Mouse (Mus musculus) limb, embryonic 15.5 days (tissue): ENCODE results near the gene Matk. TPM values are rescaled to one million over a fixed set of nuclear protein-coding genes. Genes with fewer than 3 reads are reported as not detected.

Experiments used
- ATAC-seq: fragments of 200-750 bp; cut with Nextera tagmentation; 2 replicates; pipeline ENCODE4 v1.8.0; 2017; ENCODE audit warnings: low read depth, moderate TSS enrichment; ENCODE audit not compliant: insufficient number of reproducible peaks, low FRiP score, low TSS enrichment
- H3K27ac ChIP-seq: fragments of 300-500 bp; sonication (generic); 2 replicates; pipeline ENCODE4 v1.5.1; 2015; ENCODE audit warnings: moderate library complexity, mild to moderate bottlenecking, inconsistent platforms
- H3K27me3 ChIP-seq: fragments of 300-500 bp; sonication (generic); 2 replicates; pipeline ENCODE4 v1.6.1; 2015; ENCODE audit warnings: inconsistent platforms
- H3K36me3 ChIP-seq: fragments of 300-500 bp; sonication (generic); 2 replicates; pipeline ENCODE4 v1.6.1; 2015; ENCODE audit warnings: inconsistent platforms
- H3K4me1 ChIP-seq: fragments of 300-500 bp; sonication (generic); 2 replicates; pipeline ENCODE4 v1.6.1; 2015; ENCODE audit warnings: inconsistent platforms
- H3K4me2 ChIP-seq: fragments of 300-500 bp; sonication (generic); 2 replicates; pipeline ENCODE4 v1.6.1; 2015; ENCODE audit warnings: mild to moderate bottlenecking, inconsistent platforms
- H3K4me3 ChIP-seq: fragments of 300-500 bp; sonication (generic); 2 replicates; pipeline ENCODE4 v1.5.1; 2015; ENCODE audit warnings: mild to moderate bottlenecking, inconsistent platforms
- H3K9ac ChIP-seq: fragments of 300-500 bp; sonication (generic); 2 replicates; pipeline ENCODE4 v1.6.1; 2015; ENCODE audit warnings: inconsistent platforms
- H3K9me3 ChIP-seq: fragments of 300-500 bp; sonication (generic); 2 replicates; pipeline ENCODE4 v1.6.1; 2016; ENCODE audit warnings: inconsistent platforms
- WGBS: fragments of 180-500 bp; shearing (Covaris S2); methylation state at CpG from one replicate; pipeline ENCODE4 v1.1.7; 2015; 5-methylcytosine and 5-hydroxymethylcytosine counted together
- polyA plus RNA-seq: library from polyadenylated mRNA; unstranded; fragments of >200 nt; fragmentation: Nextera tagmentation; extraction: Ambion mirVana; gene quantifications from 2 replicates; pipeline ENCODE4 v1.2.1, GENCODE M21; 2015

The Matk gene
- polyA plus RNA-seq, 1 experiment from 2014 or later: 6.0 TPM

GRCm38 (mm10) chr10:81268643-81269412 is 16.1 kb downstream of the Matk start:
- Histone ChIP-seq H3K4me1 (peaks cover 29% of the 10 kb centered on the region), H3K9me3 (no peaks in the 10 kb centered on the region), H3K27me3 (no peaks in the 10 kb centered on the region), H3K4me3 (peak overlapping the region; percentile 74), H3K9ac (peak overlapping the region; percentile 85), H3K4me2 (peak overlapping the region; percentile 87), H3K36me3 (peaks cover 59% of the 10 kb centered on the region), H3K27ac (0 out of 2 replicates have a peak overlapping the region, but pooled peaks have one; percentile 43)
- 82% methylated on average over 16 of the region's 16 CpGs for WGBS
- ATAC-seq: no peak

GRCm38 (mm10) chr10:81272356-81272755 is 19.6 kb downstream of the Matk start:
- WGBS: 91% methylated on average over 21 of the region's 21 CpGs
- Histone ChIP-seq H3K4me3 (no peak overlapping the region), H3K4me2 (no peak overlapping the region), H3K9me3 (no peaks in the 10 kb centered on the region), H3K27me3 (no peaks in the 10 kb centered on the region), H3K27ac (no peak overlapping the region), H3K9ac (no peak overlapping the region), H3K4me1 (peaks cover 19% of the 10 kb centered on the region), H3K36me3 (peaks cover 47% of the 10 kb centered on the region)
- ATAC-seq: no peak

- Histone ChIP-seq H3K9ac (no peak overlapping the region), H3K9me3 (no peaks in the 10 kb centered on the region), H3K4me3 (no peak overlapping the region), H3K4me1 (peaks cover 10% of the 10 kb centered on the region), H3K27me3 (no peaks in the 10 kb centered on the region), H3K27ac (no peak overlapping the region), H3K4me2 (no peak overlapping the region), H3K36me3 (peaks cover 47% of the 10 kb centered on the region)
- WGBS: 95% methylated on average over 19 of the region's 19 CpGs
- ATAC-seq: no peak
These were observed 21.1 kb downstream of the Matk start for GRCm38 (mm10) chr10:81273842-81274241.

GRCm38 (mm10) chr10:81277676-81278075 is 24.9 kb downstream of the Matk start:
- ATAC-seq: no peak
- Histone ChIP-seq H3K9ac (no peak overlapping the region), H3K27me3 (peaks cover 25% of the 10 kb centered on the region), H3K27ac (no peak overlapping the region), H3K4me1 (peaks cover 8% of the 10 kb centered on the region; the same call in 1 of the 2 replicates), H3K4me2 (no peak overlapping the region), H3K36me3 (peaks cover 17% of the 10 kb centered on the region), H3K4me3 (no peak overlapping the region), H3K9me3 (no peaks in the 10 kb centered on the region)
- 73% methylated on average over 22 of the region's 22 CpGs for WGBS

GRCm38 (mm10) chr10:81279496-81279895 is 26.8 kb downstream of the Matk start:
- Histone ChIP-seq H3K9ac (no peak overlapping the region), H3K27ac (no peak overlapping the region), H3K9me3 (no peaks in the 10 kb centered on the region), H3K4me1 (peaks cover 10% of the 10 kb centered on the region; the same call in 1 of the 2 replicates), H3K4me3 (no peak overlapping the region), H3K27me3 (peaks cover 43% of the 10 kb centered on the region), H3K36me3 (no peaks in the 10 kb centered on the region), H3K4me2 (no peak overlapping the region)
- ATAC-seq: no peak
- WGBS: 17% methylated on average over 10 of the region's 10 CpGs

GRCm38 (mm10) chr10:81284189-81284588 is 31.5 kb downstream of the Matk start:
- ATAC-seq: no peak
- WGBS: 33% methylated on average over 6 of the region's 6 CpGs
- Histone ChIP-seq H3K27ac (no peak overlapping the region), H3K36me3 (no peaks in the 10 kb centered on the region), H3K4me3 (no peak overlapping the region), H3K9ac (no peak overlapping the region), H3K4me1 (peaks cover 25% of the 10 kb centered on the region), H3K9me3 (no peaks in the 10 kb centered on the region), H3K4me2 (no peak overlapping the region), H3K27me3 (peaks cover 65% of the 10 kb centered on the region)

- H3K9ac ChIP-seq: no peak overlapping the region
- no peaks in the 10 kb centered on the region for H3K9me3 ChIP-seq
- ATAC-seq: no peak
- peaks cover 24% of the 10 kb centered on the region for H3K4me1 ChIP-seq
- peaks cover 64% of the 10 kb centered on the region for H3K27me3 ChIP-seq
- H3K27ac ChIP-seq: no peak overlapping the region
- no peaks in the 10 kb centered on the region for H3K36me3 ChIP-seq
- peak overlapping the region; percentile 85; the same call in 1 of the 2 replicates for H3K4me2 ChIP-seq
- peak overlapping the region; percentile 44 for H3K4me3 ChIP-seq
- 6% methylated on average over 17 of the region's 17 CpGs for WGBS
These were observed 32.0 kb downstream of the Matk start for GRCm38 (mm10) chr10:81284719-81285118.

- no peaks in the 10 kb centered on the region for H3K36me3 ChIP-seq
- H3K4me3 ChIP-seq: peak overlapping the region; percentile 44
- H3K4me1 ChIP-seq: peaks cover 34% of the 10 kb centered on the region
- peak; percentile 48; the same call in 1 of the 2 replicates for ATAC-seq
- H3K27me3 ChIP-seq: peaks cover 69% of the 10 kb centered on the region
- peak overlapping the region; percentile 85 for H3K4me2 ChIP-seq
- H3K27ac ChIP-seq: no peak overlapping the region
- H3K9me3 ChIP-seq: no peaks in the 10 kb centered on the region
- peak overlapping the region; percentile 39; the same call in 1 of the 2 replicates for H3K9ac ChIP-seq
- 1% methylated on average over 52 of the region's 54 CpGs for WGBS
These were observed 33.1 kb downstream of the Matk start for GRCm38 (mm10) chr10:81285694-81286450.

- H3K9ac ChIP-seq: no peak overlapping the region
- no peak overlapping the region for H3K4me3 ChIP-seq
- no peaks in the 10 kb centered on the region for H3K9me3 ChIP-seq
- WGBS: 34% methylated on average over 6 of the region's 6 CpGs
- no peak overlapping the region for H3K4me2 ChIP-seq
- H3K27me3 ChIP-seq: peaks cover 68% of the 10 kb centered on the region
- no peak for ATAC-seq
- H3K36me3 ChIP-seq: no peaks in the 10 kb centered on the region
- H3K27ac ChIP-seq: no peak overlapping the region
- H3K4me1 ChIP-seq: peaks cover 41% of the 10 kb centered on the region
These were observed 33.9 kb downstream of the Matk start for GRCm38 (mm10) chr10:81286586-81286985.

GRCm38 (mm10) chr10:81287513-81288157 is 34.9 kb downstream of the Matk start:
- no peaks in the 10 kb centered on the region for H3K36me3 ChIP-seq

GRCm38 (mm10) chr10:81288601-81289000 is 35.9 kb downstream of the Matk start:
- Histone ChIP-seq H3K27ac (no peak overlapping the region), H3K4me2 (no peak overlapping the region), H3K27me3 (peaks cover 53% of the 10 kb centered on the region), H3K9me3 (no peaks in the 10 kb centered on the region), H3K9ac (no peak overlapping the region), H3K4me1 (peaks cover 41% of the 10 kb centered on the region), H3K4me3 (no peak overlapping the region), H3K36me3 (no peaks in the 10 kb centered on the region)
- WGBS: 32% methylated on average over 6 of the region's 6 CpGs
- no peak for ATAC-seq

More at GRCm38 (mm10) chr10:81287513-81288157, 34.9 kb downstream of the Matk start:
- no peaks in the 10 kb centered on the region for H3K9me3 ChIP-seq
- H3K4me2 ChIP-seq: no peak overlapping the region
- H3K4me3 ChIP-seq: no peak overlapping the region
- ATAC-seq: no peak
- peaks cover 62% of the 10 kb centered on the region for H3K27me3 ChIP-seq
- peaks cover 41% of the 10 kb centered on the region for H3K4me1 ChIP-seq
- no peak overlapping the region for H3K9ac ChIP-seq
- no peak overlapping the region for H3K27ac ChIP-seq
- 59% methylated on average over 8 of the region's 8 CpGs for WGBS
